11 mouse cellular contexts compared by ENCODE assay signal in genomic region chr17:75437239-75437750, GRCm38 (mm10). TPM values are rescaled to one million over a fixed set of nuclear protein-coding genes. Genes with fewer than 3 reads are reported as not detected.
DNase-seq lines count a peak whose midpoint lies in the region; ATAC-seq and TF ChIP-seq lines count a peak whose summit lies in the region.
"Had no signal": no experiment of that assay in that cellular context is flagged by ENCODE, and none has a peak within 500 bp of the region (broad histone marks: within the 10 kb centered on the region; RNA-seq: fewer than 3 reads in every experiment).

No protein-coding gene starts in this region.

- H3K36me3 ChIP-seq in kidney, adult 2 months (ENCODE audit: control insufficient read depth, insufficient read depth, low read length): no peaks in the 10 kb centered on the region
- no peaks in the 10 kb centered on the region for H3K36me3 ChIP-seq in midbrain, embryonic 11.5 days (ENCODE audit: control insufficient read depth, insufficient read depth, low read length)
- H3K36me3 ChIP-seq in midbrain, embryonic 14.5 days (ENCODE audit: control insufficient read depth, insufficient read depth, low read length): no peaks in the 10 kb centered on the region
- no peaks in the 10 kb centered on the region for H3K36me3 ChIP-seq in heart, postnatal 0 days (replicated peaks; ENCODE audit: control insufficient read depth, insufficient read depth, low read length)
- H3K36me3 ChIP-seq in stomach, postnatal 0 days (ENCODE audit: control insufficient read depth, insufficient read depth, low read length): no peaks in the 10 kb centered on the region
- H3K36me3 ChIP-seq: embryonic facial prominence, embryonic 12.5 days had no signal

- H3K9me3 ChIP-seq in midbrain, embryonic 11.5 days (ENCODE audit: control insufficient read depth, low read length): no peaks in the 10 kb centered on the region
- H3K9me3 ChIP-seq in midbrain, embryonic 14.5 days (ENCODE audit: control insufficient read depth, low read length): no peaks in the 10 kb centered on the region
- H3K9me3 ChIP-seq in heart, postnatal 0 days (replicated peaks; ENCODE audit: control insufficient read depth, low read length): no peaks in the 10 kb centered on the region
- no peaks in the 10 kb centered on the region for H3K9me3 ChIP-seq in stomach, postnatal 0 days (ENCODE audit: control insufficient read depth, low read length)
- H3K9me3 ChIP-seq: embryonic facial prominence, embryonic 12.5 days had no signal

- H3K4me2 ChIP-seq in midbrain, embryonic 11.5 days: no peak overlapping the region
- H3K4me2 ChIP-seq in midbrain, embryonic 14.5 days (ENCODE audit: low read length): no peak overlapping the region
- H3K4me2 ChIP-seq in heart, postnatal 0 days (ENCODE audit: low read depth, low read length): peak overlapping the region; percentile 47
- no peak overlapping the region for H3K4me2 ChIP-seq in stomach, postnatal 0 days (replicated peaks; ENCODE audit: low read depth)
- H3K4me2 ChIP-seq: embryonic facial prominence, embryonic 12.5 days had no signal

- no peak for TF ChIP-seq EP300 in heart, postnatal 0 days (IDR thresholded peaks at IDR 0.05; ENCODE audit: low read depth)
- no peak for TF ChIP-seq EP300 in stomach, postnatal 0 days (optimal IDR thresholded peaks at IDR 0.05)

- WGBS in kidney, adult 2 months: 61% methylated on average over 11 of the region's 11 CpGs
- 74% methylated on average over 11 of the region's 11 CpGs for WGBS in midbrain, embryonic 11.5 days
- WGBS in midbrain, embryonic 14.5 days: 74% methylated on average over 11 of the region's 11 CpGs
- 65% methylated on average over 11 of the region's 11 CpGs for WGBS in heart, postnatal 0 days
- 58% methylated on average over 11 of the region's 11 CpGs for WGBS in stomach, postnatal 0 days

- H3K27ac ChIP-seq in kidney, adult 2 months (ENCODE audit: insufficient read depth, low read depth, low read length): peak overlapping the region; percentile 71
- no peak overlapping the region for H3K27ac ChIP-seq in midbrain, embryonic 11.5 days (ENCODE audit: low read depth, low read length)
- no peak overlapping the region for H3K27ac ChIP-seq in midbrain, embryonic 14.5 days (replicated peaks; ENCODE audit: low read depth, low read length)
- peak overlapping the region; percentile 77 for H3K27ac ChIP-seq in heart, postnatal 0 days (ENCODE audit: low read depth)
- H3K27ac ChIP-seq in stomach, postnatal 0 days (replicated peaks): no peak overlapping the region
- H3K27ac ChIP-seq: embryonic facial prominence, embryonic 12.5 days had no signal

- no peak overlapping the region for H3K9ac ChIP-seq in midbrain, embryonic 11.5 days (ENCODE audit: low read length)
- no peak overlapping the region for H3K9ac ChIP-seq in midbrain, embryonic 14.5 days (replicated peaks; ENCODE audit: low read length)
- peak overlapping the region; percentile 41 for H3K9ac ChIP-seq in heart, postnatal 0 days (replicated peaks; ENCODE audit: low read depth, low read length)
- H3K9ac ChIP-seq in stomach, postnatal 0 days (ENCODE audit: low read length): no peak overlapping the region
- H3K9ac ChIP-seq: embryonic facial prominence, embryonic 12.5 days had no signal

- TF ChIP-seq CTCF in kidney, adult 2 months (conservative IDR thresholded peaks at IDR 0.05; ENCODE audit: insufficient read depth, insufficient read length, low read depth, low read length): no peak
- TF ChIP-seq CTCF in heart, postnatal 0 days (IDR thresholded peaks at IDR 0.05; ENCODE audit: low read depth): no peak
- TF ChIP-seq CTCF in stomach, postnatal 0 days (IDR thresholded peaks at IDR 0.05; ENCODE audit: low read depth): no peak

- H3K4me1 ChIP-seq in kidney, adult 2 months (ENCODE audit: control insufficient read depth, insufficient read depth, low read length): no peaks in the 10 kb centered on the region
- H3K4me1 ChIP-seq in midbrain, embryonic 11.5 days (ENCODE audit: control insufficient read depth, insufficient read depth, low read length): peaks cover 4% of the 10 kb centered on the region; the same call in 1 of the 2 replicates
- H3K4me1 ChIP-seq in midbrain, embryonic 14.5 days (ENCODE audit: control insufficient read depth, insufficient read depth, low read length): peaks cover 4% of the 10 kb centered on the region; the same call in 1 of the 2 replicates
- H3K4me1 ChIP-seq in heart, postnatal 0 days (ENCODE audit: control insufficient read depth, insufficient read depth): peaks cover 4% of the 10 kb centered on the region; the same call in 1 of the 2 replicates
- H3K4me1 ChIP-seq in stomach, postnatal 0 days (replicated peaks; ENCODE audit: control insufficient read depth, insufficient read depth): no peaks in the 10 kb centered on the region

- H3K4me3 ChIP-seq in kidney, adult 2 months (ENCODE audit: insufficient read depth, low read depth, low read length): peak overlapping the region; percentile 60
- no peak overlapping the region for H3K4me3 ChIP-seq in midbrain, embryonic 11.5 days (ENCODE audit: low read depth, low read length)
- no peak overlapping the region for H3K4me3 ChIP-seq in midbrain, embryonic 14.5 days (replicated peaks; ENCODE audit: low read depth, low read length)
- H3K4me3 ChIP-seq in heart, postnatal 0 days (ENCODE audit: low read depth, low read length): peak overlapping the region; percentile 49
- H3K4me3 ChIP-seq in stomach, postnatal 0 days (ENCODE audit: low read depth, low read length): peak overlapping the region; percentile 20; the same call in 1 of the 2 replicates

- DNase-seq in kidney, adult 2 months: peak; percentile 43
- DNase-seq in kidney, adult 9 months: no peak
- peak; percentile 67 for DNase-seq in midbrain, embryonic 11.5 days (ENCODE audit: low spot score, missing footprints)
- no peak for DNase-seq in midbrain, embryonic 14.5 days
- no peak for DNase-seq in heart, postnatal 0 days (ENCODE audit: low spot score)
- DNase-seq in stomach, postnatal 0 days (ENCODE audit: low spot score): no peak
- DNase-seq in ovary, adult 18-20 months (ENCODE audit: low spot score): no peak
- DNase-seq: cerebellum, adult 2 months; gastrocnemius, postnatal 14 days had no signal

- TF ChIP-seq POLR2A in kidney, adult 2 months (IDR thresholded peaks at IDR 0.05; ENCODE audit: low read depth, low read length): no peak

- no peak for ATAC-seq in midbrain, embryonic 11.5 days (ENCODE audit: low FRiP score)
- ATAC-seq in midbrain, embryonic 14.5 days (ENCODE audit: low FRiP score, low TSS enrichment): no peak
- ATAC-seq in heart, postnatal 0 days (ENCODE audit: insufficient read depth, low read depth): no peak
- ATAC-seq in stomach, postnatal 0 days (ENCODE audit: low FRiP score, low TSS enrichment): no peak
- ATAC-seq: forebrain, embryonic 14.5 days had no signal

- no peaks in the 10 kb centered on the region for H3K27me3 ChIP-seq in kidney, adult 2 months (replicated peaks; ENCODE audit: control insufficient read depth, insufficient read depth, low read length)
- no peaks in the 10 kb centered on the region for H3K27me3 ChIP-seq in midbrain, embryonic 11.5 days (ENCODE audit: control insufficient read depth, insufficient read depth, low read length)
- H3K27me3 ChIP-seq in midbrain, embryonic 14.5 days (ENCODE audit: control insufficient read depth, insufficient read depth, low read length): no peaks in the 10 kb centered on the region
- no peaks in the 10 kb centered on the region for H3K27me3 ChIP-seq in heart, postnatal 0 days (ENCODE audit: control insufficient read depth, insufficient read depth, low read length)
- H3K27me3 ChIP-seq in stomach, postnatal 0 days (ENCODE audit: control insufficient read depth, insufficient read depth, low read length): no peaks in the 10 kb centered on the region
- H3K27me3 ChIP-seq: embryonic facial prominence, embryonic 12.5 days had no signal

RNA-seq across cellular contexts. Expression of gene Rasgrp3, which starts 1.6 kb away (rescaled TPM):
- polyA plus RNA-seq in kidney, adult 2 months (2012; rRNA removed): 4.8 and 9.2 TPM in 2 replicates
- 5.5 and 8.3 TPM in 2 replicates for polyA plus RNA-seq in midbrain, embryonic 11.5 days (2014; fragmentation: Nextera tagmentation; extraction: Ambion mirVana)
- 2.6 and 8.4 TPM in 2 replicates for polyA plus RNA-seq in midbrain, embryonic 14.5 days (2014; fragmentation: Nextera tagmentation; extraction: Ambion mirVana)
- total RNA-seq in heart, postnatal 0 days (2014; rRNA removed; ENCODE audit: low replicate concordance): 18.7 and 23.5 TPM in 2 replicates
- polyA plus RNA-seq in heart, postnatal 0 days (2015; fragmentation: Nextera tagmentation; extraction: Ambion mirVana): 15.5 and 17.2 TPM in 2 replicates
- 5.2 and 8.2 TPM in 2 replicates for polyA plus RNA-seq in stomach, postnatal 0 days (2015; fragmentation: Nextera tagmentation; extraction: Ambion mirVana)

Comparison
In these comparisons a context has a peak if more than half of its experiments do, and no peak if none do; other contexts are left out.
1. DNase-seq: peak in kidney, adult 2 months (single experiment) and midbrain, embryonic 11.5 days (single experiment); none in kidney, adult 9 months (single experiment), midbrain, embryonic 14.5 days (single experiment), heart, postnatal 0 days (single experiment), stomach, postnatal 0 days (single experiment) and ovary, adult 18-20 months (single experiment).
2. H3K27ac ChIP-seq: peak in kidney, adult 2 months (single experiment) and heart, postnatal 0 days (single experiment); none in midbrain, embryonic 11.5 days (single experiment), midbrain, embryonic 14.5 days (single experiment) and stomach, postnatal 0 days (single experiment).
3. H3K4me3 ChIP-seq: peak in kidney, adult 2 months (single experiment), heart, postnatal 0 days (single experiment) and stomach, postnatal 0 days (single experiment); none in midbrain, embryonic 11.5 days (single experiment) and midbrain, embryonic 14.5 days (single experiment).